Mouse (Mus musculus) ovary, adult 2 months (tissue): ENCODE results near the gene Ccl21a. TPM values are rescaled to one million over a fixed set of nuclear protein-coding genes. Genes with fewer than 3 reads are reported as not detected.

Experiments
- polyA plus RNA-seq: library from polyadenylated mRNA; depleted of rRNA; stranded (reverse); fragments of >200 nt; gene quantifications from 2 replicates; pipeline ENCODE4 v1.2.3, GENCODE M21; 2012; rRNA removed

The Ccl21a gene
- 130 and 161 TPM in 2 replicates for polyA plus RNA-seq

DNA sequence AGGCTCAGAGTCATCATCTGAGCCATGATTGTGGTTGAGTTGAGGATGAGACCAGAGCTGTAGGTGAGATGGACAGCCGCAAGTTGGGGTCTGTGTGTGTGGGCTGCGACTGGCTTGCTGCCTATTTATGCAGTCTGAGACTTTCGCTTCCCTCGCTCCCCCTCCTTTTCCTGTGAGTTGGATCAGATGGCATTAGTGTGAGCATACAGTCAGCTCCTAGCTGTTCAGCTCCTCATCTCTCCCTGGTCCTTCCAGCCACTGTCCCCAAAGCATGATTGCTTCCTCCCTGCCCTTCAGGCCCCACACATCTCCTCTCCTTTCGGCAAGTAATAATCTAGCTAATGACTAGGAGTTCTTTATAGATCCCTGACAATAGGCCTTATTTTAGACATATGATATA is at the start of gene Ccl21a:
Gene Ccl21a (minus strand): TSS at position 101 of the 400 bp plus-strand sequence.

GRCm38 (mm10) chr4:42756477-42756876 is 17.3 kb downstream of the Ccl21a start, which contains the start of gene Ccl19:
Ccl19 (minus strand) TSS chr4:42756577.

GRCm38 (mm10) chr4:42735245-42735644 is 38.5 kb downstream of the Ccl21a start, which contains the start of gene 4930578G10Rik:
4930578G10Rik (plus strand) TSS chr4:42735545.

Other genes with a start within 250 kb of the Ccl21a start
- not detected in 2 replicates for gene Fam205a2, start 245.8 kb downstream of the Ccl21a start, polyA plus RNA-seq
- gene Gm10591, start 161.8 kb downstream of the Ccl21a start, polyA plus RNA-seq: not detected in 2 replicates
- 1.9 TPM in 2 replicates for gene Gm2564, start 144.3 kb downstream of the Ccl21a start, polyA plus RNA-seq
- gene Ccl27b, start 118.7 kb downstream of the Ccl21a start, polyA plus RNA-seq: not detected in 2 replicates
- 0.64 and 0.77 TPM in 2 replicates for gene Il11ra2, start 112.1 kb downstream of the Ccl21a start, polyA plus RNA-seq
- not detected in 2 replicates for gene 4930578G10Rik, start 38.4 kb downstream of the Ccl21a start, polyA plus RNA-seq
- 3.7 and 5.9 TPM in 2 replicates for gene Ccl19, start 17.4 kb downstream of the Ccl21a start, polyA plus RNA-seq
- not detected in 2 replicates for gene Fam205a1, start 79.9 kb upstream of the Ccl21a start, polyA plus RNA-seq
- gene Gm12394, start 82.8 kb upstream of the Ccl21a start, polyA plus RNA-seq: not detected in 2 replicates
- gene Fam205c, start 100.2 kb upstream of the Ccl21a start, polyA plus RNA-seq: not detected in 2 replicates
- gene Phf24, start 142.7 kb upstream of the Ccl21a start, polyA plus RNA-seq: 3.9 and 6.2 TPM in 2 replicates
- gene Dnajb5, start 175.8 kb upstream of the Ccl21a start, polyA plus RNA-seq: 8.6 and 8.7 TPM in 2 replicates
- not detected in 2 replicates for gene 1700022I11Rik, start 195.6 kb upstream of the Ccl21a start, polyA plus RNA-seq
- gene Vcp, start 226.5 kb upstream of the Ccl21a start, polyA plus RNA-seq: 187 and 349 TPM in 2 replicates
- 12.6 and 15.2 TPM in 2 replicates for gene Fancg, start 236.5 kb upstream of the Ccl21a start, polyA plus RNA-seq